Mouse (Mus musculus): ENCODE results near the gene Gm13306.
"Not testable (repeated sequence)": the region's sequence is repeated elsewhere in the genome, so short reads cannot be mapped to it uniquely, and the experiment has no call there.

Gene Gm13306

GRCm38 (mm10) chr4:42153136-42153535 lies at the start of gene Gm13306:
Gm13306 (plus strand) TSS chr4:42153436.
- DNase-seq (ENCODE audit: low spot score in 2 of 2): not testable (repeated sequence)

DNA sequence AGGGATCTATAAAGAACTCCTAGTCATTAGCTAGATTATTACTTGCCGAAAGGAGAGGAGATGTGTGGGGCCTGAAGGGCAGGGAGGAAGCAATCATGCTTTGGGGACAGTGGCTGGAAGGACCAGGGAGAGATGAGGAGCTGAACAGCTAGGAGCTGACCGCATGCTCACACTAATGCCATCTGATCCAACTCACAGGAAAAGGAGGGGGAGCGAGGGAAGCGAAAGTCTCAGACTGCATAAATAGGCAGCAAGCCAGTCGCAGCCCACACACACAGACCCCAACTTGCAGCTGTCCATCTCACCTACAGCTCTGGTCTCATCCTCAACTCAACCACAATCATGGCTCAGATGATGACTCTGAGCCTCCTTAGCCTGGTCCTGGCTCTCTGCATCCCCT lies 38.7 kb upstream of the Gm13306 start, which contains the start of gene Gm13304:
Gene Gm13304 (plus strand): TSS at position 301 of the 400 bp plus-strand sequence.
- not testable (repeated sequence) for DNase-seq (ENCODE audit: low spot score in 2 of 2)

DNA sequence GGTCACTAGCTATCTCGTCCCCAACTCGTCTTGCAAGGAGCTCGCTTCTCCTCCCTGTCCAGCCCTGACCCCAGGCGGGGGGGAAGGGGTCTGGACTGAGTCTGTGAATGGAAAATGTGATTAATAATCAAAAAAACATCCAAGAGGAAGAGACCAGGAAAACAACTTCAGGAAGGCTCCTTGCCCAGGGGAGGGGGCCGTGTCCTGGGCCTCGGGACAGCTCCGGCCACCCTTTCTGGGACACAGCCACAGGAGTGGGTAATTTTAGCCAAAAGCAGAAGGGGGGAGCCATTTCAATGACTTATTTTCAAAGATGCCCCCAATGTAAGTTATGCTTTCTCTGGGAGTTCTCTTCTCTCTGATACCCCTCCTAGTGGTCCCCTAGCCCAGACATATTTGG lies 15.3 kb downstream of the Gm13306 start, which contains the start of gene Gm13305:
Gene Gm13305 (minus strand): TSS at position 101 of the 400 bp plus-strand sequence.
- DNase-seq (ENCODE audit: low spot score in 2 of 2): not testable (repeated sequence)

GRCm38 (mm10) chr4:42178243-42178642 lies 25.0 kb downstream of the Gm13306 start:
- DNase-seq (ENCODE audit: low spot score in 2 of 2): not testable (repeated sequence)

GRCm38 (mm10) chr4:42183234-42184197 lies 30.3 kb downstream of the Gm13306 start:
- DNase-seq (ENCODE audit: low spot score in 2 of 2): not testable (repeated sequence)

DNA sequence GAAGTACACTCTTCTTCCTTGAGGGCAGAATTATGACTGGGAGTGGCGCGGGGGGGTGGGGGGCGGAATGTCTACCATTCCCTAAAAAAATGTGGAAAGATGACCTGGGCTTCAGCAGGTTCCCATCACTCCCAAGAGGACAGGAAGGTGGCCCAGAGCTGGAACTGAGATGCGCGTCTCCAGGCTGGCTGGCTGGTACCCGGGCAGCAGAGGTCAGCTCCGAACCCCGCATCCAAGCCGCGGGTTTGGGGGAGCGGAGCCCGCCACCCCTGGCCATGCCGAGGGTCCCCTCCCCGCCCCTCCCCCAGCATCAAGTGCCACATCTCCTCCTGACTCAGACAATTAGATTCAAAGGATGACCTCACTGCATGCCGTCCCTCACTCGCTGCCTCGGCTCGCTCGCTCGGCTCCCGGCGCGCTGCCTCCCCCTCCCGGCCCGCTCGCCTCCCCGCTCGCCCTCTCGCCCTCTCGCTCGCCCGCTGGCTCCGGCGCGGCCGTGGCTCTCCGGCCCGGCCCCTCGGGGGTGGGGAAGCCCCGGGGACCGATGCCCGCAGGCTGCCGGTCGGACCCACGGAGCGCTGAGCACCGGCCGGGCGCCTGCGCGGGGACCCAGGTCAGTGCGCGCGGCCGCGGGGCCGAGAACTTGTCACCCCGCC lies 31.2 kb downstream of the Gm13306 start:
- not testable (repeated sequence) for DNase-seq (ENCODE audit: low spot score in 2 of 2)

GRCm38 (mm10) chr4:42184980-42185372 lies 31.7 kb downstream of the Gm13306 start:
- DNase-seq (ENCODE audit: low spot score in 2 of 2): not testable (repeated sequence)

All from urinary bladder, postnatal 4 days (tissue).